Mouse (Mus musculus) activated CD4-positive, CD25-positive, alpha-beta regulatory T cell (primary cell): Measurements from ENCODE around the gene Lrg1. TPM values are rescaled to one million over a fixed set of nuclear protein-coding genes. Genes with fewer than 3 reads are reported as not detected.

ENCODE experiments used
- polyA plus RNA-seq, 2 experiments: library from polyadenylated mRNA; unstranded; fragments of 100-300 nt; shearing (Covaris generic); gene quantifications; one replicate each; pipeline ENCODE4 v1.2.1; 2017

Lrg1 gene
- under 1 TPM in 1 of 2 experiments, not detected in 1; 0.74 TPM for polyA plus RNA-seq

GRCm38 (mm10) chr17:56121826-56122225 is at the start of gene Lrg1:
Lrg1 (minus strand) TSS chr17:56122001.

GRCm38 (mm10) chr17:56162231-56162774 is 40.5 kb upstream of the Lrg1 start, which contains the start of gene Tnfaip8l1:
Tnfaip8l1 (plus strand) TSS chr17:56162477.

GRCm38 (mm10) chr17:56139858-56140595 is 18.2 kb upstream of the Lrg1 start, which contains the start of gene Sema6b:
Sema6b (minus strand) TSS chr17:56140343.

GRCm38 (mm10) chr17:56117251-56117710 is 4.5 kb downstream of the Lrg1 start, which contains the start of gene Plin5:
Plin5 (minus strand) TSS chr17:56117596.

GRCm38 (mm10) chr17:56109219-56110051 is 12.4 kb downstream of the Lrg1 start, which contains the start of gene Plin4:
Plin4 (minus strand) TSS chr17:56109803.

GRCm38 (mm10) chr17:56078880-56079795 is 42.7 kb downstream of the Lrg1 start, which contains the start of gene Hdgfl2:
Hdgfl2 (plus strand) TSS chr17:56079634.

GRCm38 (mm10) chr17:56074827-56075208 is 47.0 kb downstream of the Lrg1 start, which contains the start of gene Ubxn6:
Ubxn6 (minus strand) TSS chr17:56075028.

Other genes with a start within 250 kb of the Lrg1 start
- gene Zfp119a, start 243.1 kb downstream of the Lrg1 start, polyA plus RNA-seq = 10 to 100 TPM in 1 of 2 experiments, 1 to 10 TPM in 1; 9.5 to 17.1 TPM
- gene Zfp959, start 229.9 kb downstream of the Lrg1 start, polyA plus RNA-seq = 10 to 100 TPM; 20.8 to 24.1 TPM
- gene Zfp119b, start 172.5 kb downstream of the Lrg1 start, polyA plus RNA-seq = 10 to 100 TPM in 1 of 2 experiments, 1 to 10 TPM in 1; 9.2 to 13.1 TPM
- 10 to 100 TPM; 43.1 to 73.4 TPM for gene Ebi3, start 169.4 kb downstream of the Lrg1 start, polyA plus RNA-seq
- 10 to 100 TPM; 29.4 to 44.6 TPM for gene Yju2, start 162.9 kb downstream of the Lrg1 start, polyA plus RNA-seq
- gene Shd, start 151.5 kb downstream of the Lrg1 start, polyA plus RNA-seq = under 1 TPM; 0.17 to 0.95 TPM
- gene Fsd1, start 135.5 kb downstream of the Lrg1 start, polyA plus RNA-seq = under 1 TPM in 1 of 2 experiments, not detected in 1; 0.93 TPM
- gene Stap2, start 116.4 kb downstream of the Lrg1 start, polyA plus RNA-seq = under 1 TPM; 0.31 to 0.97 TPM
- 100 to 1,000 TPM; 106 to 109 TPM for gene Mpnd, start 116.3 kb downstream of the Lrg1 start, polyA plus RNA-seq
- gene Sh3gl1, start 85.4 kb downstream of the Lrg1 start, polyA plus RNA-seq = 100 to 1,000 TPM; 159 to 164 TPM
- 10 to 100 TPM in 1 of 2 experiments, 1 to 10 TPM in 1; 4.0 to 11.4 TPM for gene Chaf1a, start 81.6 kb downstream of the Lrg1 start, polyA plus RNA-seq
- 10 to 100 TPM; 76.4 TPM for gene Ubxn6, start 47.0 kb downstream of the Lrg1 start, polyA plus RNA-seq
- 100 to 1,000 TPM in 1 of 2 experiments, 10 to 100 TPM in 1; 97.9 to 101 TPM for gene Hdgfl2, start 42.4 kb downstream of the Lrg1 start, polyA plus RNA-seq
- gene Plin4, start 12.2 kb downstream of the Lrg1 start, polyA plus RNA-seq = not detected
- not detected for gene Plin5, start 4.4 kb downstream of the Lrg1 start, polyA plus RNA-seq
- under 1 TPM; 0.12 to 0.44 TPM for gene Sema6b, start 18.3 kb upstream of the Lrg1 start, polyA plus RNA-seq
- 10 to 100 TPM; 32.7 to 39.4 TPM for gene Tnfaip8l1, start 40.5 kb upstream of the Lrg1 start, polyA plus RNA-seq
- 10 to 100 TPM; 57.9 to 59.9 TPM for gene Mydgf, start 61.9 kb upstream of the Lrg1 start, polyA plus RNA-seq
- gene Dpp9, start 96.9 kb upstream of the Lrg1 start, polyA plus RNA-seq = 10 to 100 TPM; 19.0 to 43.4 TPM
- gene Fem1a, start 134.8 kb upstream of the Lrg1 start, polyA plus RNA-seq = 10 to 100 TPM; 10.3 to 12.3 TPM
- gene Ticam1, start 154.8 kb upstream of the Lrg1 start, polyA plus RNA-seq = 1 to 10 TPM; 4.8 to 8.9 TPM
- 10 to 100 TPM; 22.9 to 32.3 TPM for gene Plin3, start 170.9 kb upstream of the Lrg1 start, polyA plus RNA-seq
- under 1 TPM in 1 of 2 experiments, not detected in 1; 0.33 TPM for gene Arrdc5, start 178.3 kb upstream of the Lrg1 start, polyA plus RNA-seq
- gene Uhrf1, start 181.3 kb upstream of the Lrg1 start, polyA plus RNA-seq = 10 to 100 TPM; 13.1 to 31.3 TPM
- 10 to 100 TPM; 33.2 to 40.2 TPM for gene Kdm4b, start 204.1 kb upstream of the Lrg1 start, polyA plus RNA-seq